Mouse (Mus musculus) intestine, embryonic 15.5 days (tissue): ENCODE results near the gene Olfr586. TPM values are rescaled to one million over a fixed set of nuclear protein-coding genes. Genes with fewer than 3 reads are reported as not detected.

Experiments used
- ATAC-seq: fragments of 200-750 bp; cut with Nextera tagmentation; 2 replicates; pipeline ENCODE4 v1.8.0; 2017; ENCODE audit warnings: moderate TSS enrichment, moderate library complexity
- H3K27ac ChIP-seq: fragments of 300-500 bp; sonication (generic); 2 replicates; pipeline ENCODE4 v1.5.1; 2015; ENCODE audit warnings: mild to moderate bottlenecking, inconsistent platforms
- H3K27me3 ChIP-seq: fragments of 300-500 bp; sonication (generic); replicated peaks from 2 replicates; pipeline ENCODE4 v1.6.1; 2015; ENCODE audit warnings: inconsistent platforms
- H3K36me3 ChIP-seq: fragments of 300-500 bp; sonication (generic); 2 replicates; pipeline ENCODE4 v1.6.1; 2015; ENCODE audit warnings: inconsistent platforms
- H3K4me1 ChIP-seq: fragments of 300-500 bp; sonication (generic); replicated peaks from 2 replicates; pipeline ENCODE4 v1.6.1; 2015; ENCODE audit warnings: inconsistent platforms
- H3K4me2 ChIP-seq: fragments of 300-500 bp; sonication (generic); replicated peaks from 2 replicates; pipeline ENCODE4 v1.6.1; 2015; ENCODE audit warnings: mild to moderate bottlenecking, inconsistent platforms
- H3K4me3 ChIP-seq: fragments of 300-500 bp; sonication (generic); replicated peaks from 2 replicates; pipeline ENCODE4 v1.5.1; 2015; ENCODE audit warnings: inconsistent platforms
- H3K9ac ChIP-seq: fragments of 300-500 bp; sonication (generic); 2 replicates; pipeline ENCODE4 v1.6.1; 2015; ENCODE audit warnings: inconsistent platforms
- H3K9me3 ChIP-seq: fragments of 300-500 bp; sonication (generic); 2 replicates; pipeline ENCODE4 v1.6.1; 2016; ENCODE audit warnings: inconsistent platforms
- WGBS: fragments of 180-500 bp; shearing (Covaris S2); methylation state at CpG from one replicate; pipeline ENCODE4 v1.1.7; 2015; 5-methylcytosine and 5-hydroxymethylcytosine counted together
- polyA plus RNA-seq: library from polyadenylated mRNA; unstranded; fragments of >200 nt; fragmentation: Nextera tagmentation; extraction: Ambion mirVana; gene quantifications from 2 replicates; pipeline ENCODE4 v1.2.1, GENCODE M21; 2015

Olfr586 gene
- polyA plus RNA-seq, result not detected in 2 replicates

DNA sequence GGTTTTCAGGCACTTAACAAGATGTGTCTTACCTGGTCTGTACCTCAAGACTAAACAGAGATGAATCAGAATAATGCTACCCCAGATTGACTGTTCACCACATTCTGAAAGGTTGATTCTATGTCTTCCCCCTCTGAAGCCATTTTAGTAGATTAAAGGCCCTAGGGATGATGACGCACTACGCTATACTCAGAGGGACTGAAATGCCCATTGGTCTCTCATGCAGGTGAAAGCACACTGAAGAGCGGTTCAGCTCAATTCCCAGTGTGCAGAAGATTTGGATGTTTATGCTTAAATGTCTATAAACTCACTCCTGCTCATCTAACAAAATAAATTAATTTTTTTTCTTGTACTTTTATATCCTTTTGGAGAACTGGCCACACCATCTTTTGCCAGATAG lies at the start of gene Olfr586:
Gene Olfr586, minus strand, starts transcription at position 101 of the 400 bp plus-strand sequence.
- Histone ChIP-seq H3K9ac (no peak within 1 kb of the TSS), H3K9me3 (no peaks in the 10 kb centered on the region), H3K4me1 (no peaks in the 10 kb centered on the region), H3K27ac (no peak within 1 kb of the TSS), H3K36me3 (no peaks in the 10 kb centered on the region), H3K4me3 (no peak within 1 kb of the TSS), H3K4me2 (no peak within 1 kb of the TSS), H3K27me3 (no peaks in the 10 kb centered on the region)
- ATAC-seq, result no peak
- WGBS, result 88% methylated on average over 3 of the region's 3 CpGs

DNA sequence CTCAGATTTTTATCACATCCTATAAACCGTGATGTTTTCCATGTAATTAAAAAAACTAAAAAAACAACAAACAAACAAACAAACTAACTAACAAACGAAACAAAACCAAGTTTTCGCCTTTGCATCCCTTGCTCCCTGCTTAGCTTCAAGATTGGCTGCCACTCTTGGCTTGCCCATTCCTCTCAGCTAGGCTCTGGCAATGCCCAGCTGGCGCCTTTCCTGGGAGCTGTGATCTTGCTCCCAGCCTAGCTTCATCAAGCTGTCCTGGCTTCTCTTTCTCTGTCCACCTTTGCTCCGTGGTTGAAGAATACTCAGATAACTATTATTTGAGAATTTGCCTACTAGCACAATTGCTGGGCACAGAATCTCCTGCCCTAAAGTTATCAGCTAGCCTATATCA lies 44.3 kb upstream of the Olfr586 start:
- WGBS, result 75% methylated on average over 5 of the region's 5 CpGs
- no peaks in the 10 kb centered on the region for H3K9me3 ChIP-seq
- no peak overlapping the region for H3K9ac ChIP-seq
- no peaks in the 10 kb centered on the region for H3K27me3 ChIP-seq
- no peak overlapping the region for H3K4me2 ChIP-seq
- H3K27ac ChIP-seq, result no peak overlapping the region
- H3K4me1 ChIP-seq, result no peaks in the 10 kb centered on the region
- no peak overlapping the region for H3K4me3 ChIP-seq
- ATAC-seq, result no peak
- no peaks in the 10 kb centered on the region for H3K36me3 ChIP-seq

DNA sequence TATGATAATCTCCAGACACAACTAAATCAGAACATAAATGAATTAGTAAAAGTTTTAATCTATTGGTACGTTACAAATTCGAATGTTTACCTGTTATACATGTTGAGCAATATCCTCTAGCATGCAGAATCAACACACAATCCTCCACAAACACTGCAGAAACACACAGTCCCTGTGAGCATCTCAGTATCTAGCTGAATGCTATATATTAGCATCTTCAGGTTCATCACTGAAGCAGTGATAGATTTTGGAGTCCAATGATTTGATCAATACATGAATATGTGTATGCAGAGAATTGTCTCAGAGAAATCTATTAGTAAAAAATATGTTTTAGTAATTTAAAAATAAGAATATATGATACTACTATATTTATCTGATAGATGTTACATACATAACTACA lies 30.8 kb upstream of the Olfr586 start, which contains the start of gene Olfr589:
Gene Olfr589, minus strand, starts transcription at position 101 of the 400 bp plus-strand sequence.
- Histone ChIP-seq H3K27ac (no peak within 1 kb of the TSS), H3K9me3 (no peaks in the 10 kb centered on the region), H3K36me3 (no peaks in the 10 kb centered on the region), H3K4me1 (no peaks in the 10 kb centered on the region), H3K27me3 (no peaks in the 10 kb centered on the region), H3K4me3 (no peak within 1 kb of the TSS), H3K9ac (no peak within 1 kb of the TSS), H3K4me2 (no peak within 1 kb of the TSS)
- WGBS, result 54% methylated on average over 2 of the region's 2 CpGs
- ATAC-seq, result no peak

DNA sequence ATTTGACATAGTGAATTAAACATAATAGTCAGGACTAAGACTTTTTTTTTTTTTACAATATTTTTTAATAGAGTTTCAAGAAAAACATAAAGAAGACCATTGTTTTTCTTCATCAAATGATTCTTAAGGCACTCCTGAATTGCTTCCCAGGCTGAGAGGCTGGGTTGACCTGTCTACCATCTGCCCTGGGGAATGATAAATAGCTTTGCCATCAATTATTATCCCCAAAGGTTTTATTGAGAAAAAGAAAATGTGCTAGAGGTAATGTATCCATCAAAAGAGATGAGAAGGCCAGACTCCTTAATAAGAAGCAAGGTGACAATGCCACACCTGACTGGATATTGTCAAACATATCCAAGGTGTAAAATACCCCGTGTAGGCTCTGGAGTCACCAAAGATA lies 15.1 kb upstream of the Olfr586 start, which contains the start of gene Olfr588-ps1:
Gene Olfr588-ps1, plus strand, starts transcription at position 301 of the 400 bp plus-strand sequence.
- H3K4me2 ChIP-seq, result no peak within 1 kb of the TSS
- WGBS, result 80% methylated on average over 1 of the region's 1 CpGs
- no peak within 1 kb of the TSS for H3K9ac ChIP-seq
- no peaks in the 10 kb centered on the region for H3K9me3 ChIP-seq
- no peak for ATAC-seq
- H3K4me1 ChIP-seq, result no peaks in the 10 kb centered on the region
- H3K36me3 ChIP-seq, result no peaks in the 10 kb centered on the region
- H3K4me3 ChIP-seq, result no peak within 1 kb of the TSS
- no peak within 1 kb of the TSS for H3K27ac ChIP-seq
- H3K27me3 ChIP-seq, result no peaks in the 10 kb centered on the region

DNA sequence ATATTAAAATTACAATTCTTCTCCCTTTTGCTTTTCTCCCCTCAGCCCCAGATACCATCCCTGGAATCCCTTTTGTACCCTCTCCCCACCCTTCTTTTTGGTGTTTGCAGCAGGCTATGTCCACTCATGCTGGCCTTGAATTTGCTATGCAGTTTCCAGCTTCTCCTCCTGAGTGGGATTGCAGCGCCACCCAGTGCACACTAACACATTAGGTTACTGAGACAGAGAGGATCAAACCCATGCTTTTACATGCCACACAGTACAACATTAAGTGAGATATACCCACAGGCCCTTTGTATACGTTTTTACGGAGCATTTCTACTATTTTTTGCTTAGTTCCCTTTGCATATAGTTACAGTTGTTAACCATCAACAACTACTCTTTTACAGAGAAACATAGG lies 6.0 kb downstream of the Olfr586 start:
- Histone ChIP-seq H3K4me2 (no peak overlapping the region), H3K4me3 (no peak overlapping the region), H3K36me3 (no peaks in the 10 kb centered on the region), H3K4me1 (no peaks in the 10 kb centered on the region), H3K27ac (no peak overlapping the region), H3K9ac (no peak overlapping the region), H3K9me3 (no peaks in the 10 kb centered on the region), H3K27me3 (no peaks in the 10 kb centered on the region)
- WGBS, result 52% methylated on average over 3 of the region's 3 CpGs
- no peak for ATAC-seq

DNA sequence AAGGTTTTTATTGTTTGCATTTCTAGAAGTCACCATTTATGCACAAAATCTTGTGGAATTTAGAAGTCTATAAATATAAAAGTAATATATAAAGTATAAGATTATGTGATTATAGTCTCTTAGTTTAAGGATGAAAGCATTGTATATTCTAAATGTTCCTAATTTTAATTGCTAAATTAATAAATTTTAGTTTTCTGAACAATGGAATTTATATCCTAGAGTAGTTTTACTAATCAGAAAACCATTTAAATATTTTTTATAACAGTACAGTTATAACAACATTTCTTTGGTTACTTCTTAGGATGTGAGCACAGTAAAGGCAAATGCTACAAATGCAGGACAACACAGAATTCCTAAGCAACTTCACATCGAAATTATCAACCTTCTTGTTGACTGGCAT lies 28.0 kb downstream of the Olfr586 start, which contains the start of gene Olfr585:
Gene Olfr585, plus strand, starts transcription at position 301 of the 400 bp plus-strand sequence.
- no peaks in the 10 kb centered on the region for H3K9me3 ChIP-seq
- H3K36me3 ChIP-seq, result no peaks in the 10 kb centered on the region
- no peak within 1 kb of the TSS for H3K4me2 ChIP-seq
- no peak within 1 kb of the TSS for H3K9ac ChIP-seq
- no peaks in the 10 kb centered on the region for H3K27me3 ChIP-seq
- ATAC-seq, result no peak
- H3K4me3 ChIP-seq, result no peak within 1 kb of the TSS
- H3K27ac ChIP-seq, result no peak within 1 kb of the TSS
- H3K4me1 ChIP-seq, result no peaks in the 10 kb centered on the region
- WGBS, result 79% methylated on average over 1 of the region's 1 CpGs

DNA sequence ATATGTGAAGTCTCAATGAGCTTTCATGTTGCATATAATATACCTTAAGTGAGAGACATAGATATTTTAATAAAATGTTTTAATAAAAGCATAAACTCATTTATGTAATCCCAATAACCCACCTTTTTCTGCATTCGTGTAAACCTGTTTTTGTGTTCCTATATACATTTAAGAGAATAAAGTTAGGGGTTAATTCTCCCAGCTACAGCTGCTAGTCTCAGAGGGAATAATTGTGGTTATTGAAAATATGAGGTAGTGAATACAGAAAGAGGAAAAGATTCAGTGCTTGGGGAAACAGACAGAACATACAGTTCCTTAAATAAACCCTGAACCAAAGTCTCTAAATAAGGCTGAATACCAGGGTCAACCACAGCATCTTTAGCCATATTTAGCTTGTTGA lies 43.9 kb downstream of the Olfr586 start, which contains the start of gene Olfr584:
Gene Olfr584, plus strand, starts transcription at position 301 of the 400 bp plus-strand sequence.
- no peak for ATAC-seq

More for the DNA sequence above, 43.9 kb downstream of the Olfr586 start, which contains the start of gene Olfr584:
- Histone ChIP-seq H3K4me3 (no peak within 1 kb of the TSS), H3K27ac (no peak within 1 kb of the TSS), H3K4me1 (no peaks in the 10 kb centered on the region), H3K4me2 (no peak within 1 kb of the TSS), H3K27me3 (no peaks in the 10 kb centered on the region), H3K9me3 (no peaks in the 10 kb centered on the region), H3K36me3 (no peaks in the 10 kb centered on the region), H3K9ac (no peak within 1 kb of the TSS)
- WGBS, result 91% methylated on average over 1 of the region's 1 CpGs

Other genes starting within 250 kb of the Olfr586 start
- not detected in 2 replicates for gene Olfr568, start 248.5 kb downstream of the Olfr586 start, polyA plus RNA-seq
- gene Olfr569, start 234.8 kb downstream of the Olfr586 start, polyA plus RNA-seq, result not detected in 2 replicates
- not detected in 2 replicates for gene Olfr570, start 231.1 kb downstream of the Olfr586 start, polyA plus RNA-seq
- gene Olfr571, start 208.1 kb downstream of the Olfr586 start, polyA plus RNA-seq, result not detected in 2 replicates
- gene Olfr572, start 201.2 kb downstream of the Olfr586 start, polyA plus RNA-seq, result not detected in 2 replicates
- not detected in 2 replicates for gene Olfr573-ps1, start 183.1 kb downstream of the Olfr586 start, polyA plus RNA-seq
- gene Olfr574, start 177.2 kb downstream of the Olfr586 start, polyA plus RNA-seq, result not detected in 2 replicates
- not detected in 2 replicates for gene Olfr575, start 166.9 kb downstream of the Olfr586 start, polyA plus RNA-seq
- gene Olfr576, start 163.0 kb downstream of the Olfr586 start, polyA plus RNA-seq, result not detected in 2 replicates
- gene Olfr577, start 149.7 kb downstream of the Olfr586 start, polyA plus RNA-seq, result not detected in 2 replicates
- gene Olfr578, start 136.3 kb downstream of the Olfr586 start, polyA plus RNA-seq, result not detected in 2 replicates
- not detected in 2 replicates for gene Olfr582, start 87.6 kb downstream of the Olfr586 start, polyA plus RNA-seq
- not detected in 2 replicates for gene Olfr583, start 74.3 kb downstream of the Olfr586 start, polyA plus RNA-seq
- not detected in 2 replicates for gene Olfr584, start 43.8 kb downstream of the Olfr586 start, polyA plus RNA-seq
- not detected in 2 replicates for gene Olfr585, start 27.9 kb downstream of the Olfr586 start, polyA plus RNA-seq
- gene Olfr588-ps1, start 15.2 kb upstream of the Olfr586 start, polyA plus RNA-seq, result not detected in 2 replicates
- not detected in 2 replicates for gene Olfr589, start 30.7 kb upstream of the Olfr586 start, polyA plus RNA-seq
- not detected in 2 replicates for gene Olfr591, start 52.7 kb upstream of the Olfr586 start, polyA plus RNA-seq
- gene Olfr592, start 59.2 kb upstream of the Olfr586 start, polyA plus RNA-seq, result not detected in 2 replicates
- gene Olfr593, start 86.2 kb upstream of the Olfr586 start, polyA plus RNA-seq, result not detected in 2 replicates
- gene Olfr594, start 91.4 kb upstream of the Olfr586 start, polyA plus RNA-seq, result not detected in 2 replicates
- gene Usp17ld, start 126.9 kb upstream of the Olfr586 start, polyA plus RNA-seq, result not detected in 2 replicates
- gene Olfr596, start 180.0 kb upstream of the Olfr586 start, polyA plus RNA-seq, result not detected in 2 replicates
- gene Olfr597, start 190.7 kb upstream of the Olfr586 start, polyA plus RNA-seq, result not detected in 2 replicates
- gene Olfr598, start 197.9 kb upstream of the Olfr586 start, polyA plus RNA-seq, result not detected in 2 replicates
- gene Olfr599, start 210.3 kb upstream of the Olfr586 start, polyA plus RNA-seq, result not detected in 2 replicates
- not detected in 2 replicates for gene Olfr600, start 224.0 kb upstream of the Olfr586 start, polyA plus RNA-seq
- gene Olfr601, start 237.0 kb upstream of the Olfr586 start, polyA plus RNA-seq, result not detected in 2 replicates